Mouse (Mus musculus): ENCODE measurements around the gene Neurog3. TPM values are rescaled to one million over a fixed set of nuclear protein-coding genes. Genes with fewer than 3 reads are reported as not detected.

Gene Neurog3
- polyA plus RNA-seq, 1 experiment, result not detected

GRCm38 (mm10) chr10:62143820-62144219, 10.9 kb downstream of the Neurog3 start, which contains the start of gene Fam241b:
TSS of gene Fam241b (minus strand) at chr10:62143920.
- Histone ChIP-seq H3K4me3 (ENCODE audit: insufficient read depth, poor library complexity, severe bottlenecking) (no peak within 1 kb of the TSS), H3K27me3 (ENCODE audit: control insufficient read depth, insufficient read depth, insufficient read length) (peaks cover 36% of the 10 kb centered on the region), H3ac (ENCODE audit: control insufficient read depth, insufficient read length, low read depth) (no peak within 1 kb of the TSS), H3K79me2 (ENCODE audit: control insufficient read depth, insufficient read depth) (no peaks in the 10 kb centered on the region), H3K36me3 (ENCODE audit: control insufficient read depth, insufficient read depth) (no peaks in the 10 kb centered on the region), H3K79me3 (ENCODE audit: low read depth) (no peaks in the 10 kb centered on the region)
- TF ChIP-seq MYOG (IDR thresholded peaks at IDR 0.05; ENCODE audit: control insufficient read depth, extremely low read depth, insufficient read length) (no peak), USF1 (IDR thresholded peaks at IDR 0.05; ENCODE audit: low read depth) (no peak), CTCF (IDR thresholded peaks at IDR 0.05; ENCODE audit: control insufficient read depth, insufficient read depth, insufficient read length) (no peak), FOSL1 (IDR thresholded peaks at IDR 0.05; ENCODE audit: insufficient read depth, low read length, poor library complexity, severe bottlenecking) (no peak), CEBPB (IDR thresholded peaks at IDR 0.05; ENCODE audit: low read depth) (no peak), MAX (IDR thresholded peaks at IDR 0.05) (no peak), MYOD1 (IDR thresholded peaks at IDR 0.05; ENCODE audit: control insufficient read depth, insufficient read length, low read depth) (no peak)

- Histone ChIP-seq H3K27me3 (ENCODE audit: control insufficient read depth, insufficient read depth, insufficient read length) (peaks cover 43% of the 10 kb centered on the region), H3K79me3 (ENCODE audit: low read depth) (no peaks in the 10 kb centered on the region), H3K4me3 (ENCODE audit: insufficient read depth, poor library complexity, severe bottlenecking) (no peak overlapping the region), H3K79me2 (ENCODE audit: control insufficient read depth, insufficient read depth) (no peaks in the 10 kb centered on the region), H3K36me3 (ENCODE audit: control insufficient read depth, insufficient read depth) (no peaks in the 10 kb centered on the region), H3ac (ENCODE audit: control insufficient read depth, insufficient read length, low read depth) (no peak overlapping the region)
- TF ChIP-seq MYOG (IDR thresholded peaks at IDR 0.05; ENCODE audit: control insufficient read depth, extremely low read depth, insufficient read length), result no peak
- TF ChIP-seq CEBPB (IDR thresholded peaks at IDR 0.05; ENCODE audit: low read depth), result no peak
- no peak for TF ChIP-seq USF1 (IDR thresholded peaks at IDR 0.05; ENCODE audit: low read depth)
- no peak for TF ChIP-seq MYOD1 (IDR thresholded peaks at IDR 0.05; ENCODE audit: control insufficient read depth, insufficient read length, low read depth)
- TF ChIP-seq CTCF (IDR thresholded peaks at IDR 0.05; ENCODE audit: control insufficient read depth, insufficient read depth, insufficient read length), result no peak
- no peak for TF ChIP-seq MAX (IDR thresholded peaks at IDR 0.05)
- TF ChIP-seq FOSL1 (IDR thresholded peaks at IDR 0.05; ENCODE audit: insufficient read depth, low read length, poor library complexity, severe bottlenecking), result no peak
Observed at GRCm38 (mm10) chr10:62145957-62146356, 13.1 kb downstream of the Neurog3 start.

- H3K27me3 ChIP-seq (ENCODE audit: control insufficient read depth, insufficient read depth, insufficient read length), result peaks cover 43% of the 10 kb centered on the region
- no peaks in the 10 kb centered on the region for H3K79me2 ChIP-seq (ENCODE audit: control insufficient read depth, insufficient read depth)
- no peaks in the 10 kb centered on the region for H3K36me3 ChIP-seq (ENCODE audit: control insufficient read depth, insufficient read depth)
- H3ac ChIP-seq (ENCODE audit: control insufficient read depth, insufficient read length, low read depth), result no peak overlapping the region
- no peak for TF ChIP-seq FOSL1 (IDR thresholded peaks at IDR 0.05; ENCODE audit: insufficient read depth, low read length, poor library complexity, severe bottlenecking)
- TF ChIP-seq CEBPB (IDR thresholded peaks at IDR 0.05; ENCODE audit: low read depth), result no peak
- no peak for TF ChIP-seq CTCF (IDR thresholded peaks at IDR 0.05; ENCODE audit: control insufficient read depth, insufficient read depth, insufficient read length)
- TF ChIP-seq MYOD1 (IDR thresholded peaks at IDR 0.05; ENCODE audit: control insufficient read depth, insufficient read length, low read depth), result no peak
- TF ChIP-seq MYOG (IDR thresholded peaks at IDR 0.05; ENCODE audit: control insufficient read depth, extremely low read depth, insufficient read length), result no peak
- no peak for TF ChIP-seq USF1 (IDR thresholded peaks at IDR 0.05; ENCODE audit: low read depth)
- TF ChIP-seq MAX (IDR thresholded peaks at IDR 0.05), result no peak
- no peak overlapping the region for H3K4me3 ChIP-seq (ENCODE audit: insufficient read depth, poor library complexity, severe bottlenecking)
- no peaks in the 10 kb centered on the region for H3K79me3 ChIP-seq (ENCODE audit: low read depth)
Observed at GRCm38 (mm10) chr10:62147466-62148248, 14.8 kb downstream of the Neurog3 start.

- no peaks in the 10 kb centered on the region for H3K79me2 ChIP-seq (ENCODE audit: control insufficient read depth, insufficient read depth)
- H3K27me3 ChIP-seq (ENCODE audit: control insufficient read depth, insufficient read depth, insufficient read length), result peaks cover 35% of the 10 kb centered on the region
- no peak for TF ChIP-seq CTCF (IDR thresholded peaks at IDR 0.05; ENCODE audit: control insufficient read depth, insufficient read depth, insufficient read length)
- no peak for TF ChIP-seq MYOD1 (IDR thresholded peaks at IDR 0.05; ENCODE audit: control insufficient read depth, insufficient read length, low read depth)
- TF ChIP-seq USF1 (IDR thresholded peaks at IDR 0.05; ENCODE audit: low read depth), result no peak
- no peak for TF ChIP-seq MAX (IDR thresholded peaks at IDR 0.05)
- no peak for TF ChIP-seq CEBPB (IDR thresholded peaks at IDR 0.05; ENCODE audit: low read depth)
- no peak for TF ChIP-seq FOSL1 (IDR thresholded peaks at IDR 0.05; ENCODE audit: insufficient read depth, low read length, poor library complexity, severe bottlenecking)
- TF ChIP-seq MYOG (IDR thresholded peaks at IDR 0.05; ENCODE audit: control insufficient read depth, extremely low read depth, insufficient read length), result no peak
- no peaks in the 10 kb centered on the region for H3K79me3 ChIP-seq (ENCODE audit: low read depth)
- H3ac ChIP-seq (ENCODE audit: control insufficient read depth, insufficient read length, low read depth), result no peak overlapping the region
- no peaks in the 10 kb centered on the region for H3K36me3 ChIP-seq (ENCODE audit: control insufficient read depth, insufficient read depth)
- no peak overlapping the region for H3K4me3 ChIP-seq (ENCODE audit: insufficient read depth, poor library complexity, severe bottlenecking)
Observed at GRCm38 (mm10) chr10:62149929-62150328, 17.0 kb downstream of the Neurog3 start.

GRCm38 (mm10) chr10:62162410-62162809, 29.5 kb downstream of the Neurog3 start:
- Histone ChIP-seq H3K27me3 (ENCODE audit: control insufficient read depth, insufficient read depth, insufficient read length) (peaks cover 44% of the 10 kb centered on the region), H3K36me3 (ENCODE audit: control insufficient read depth, insufficient read depth) (no peaks in the 10 kb centered on the region), H3K4me3 (ENCODE audit: insufficient read depth, poor library complexity, severe bottlenecking) (no peak overlapping the region), H3K79me2 (ENCODE audit: control insufficient read depth, insufficient read depth) (no peaks in the 10 kb centered on the region), H3K79me3 (ENCODE audit: low read depth) (no peaks in the 10 kb centered on the region), H3ac (ENCODE audit: control insufficient read depth, insufficient read length, low read depth) (no peak overlapping the region)
- TF ChIP-seq MYOD1 (IDR thresholded peaks at IDR 0.05; ENCODE audit: control insufficient read depth, insufficient read length, low read depth) (no peak), CEBPB (IDR thresholded peaks at IDR 0.05; ENCODE audit: low read depth) (no peak), USF1 (IDR thresholded peaks at IDR 0.05; ENCODE audit: low read depth) (no peak), MAX (IDR thresholded peaks at IDR 0.05) (no peak), MYOG (IDR thresholded peaks at IDR 0.05; ENCODE audit: control insufficient read depth, extremely low read depth, insufficient read length) (no peak), CTCF (IDR thresholded peaks at IDR 0.05; ENCODE audit: control insufficient read depth, insufficient read depth, insufficient read length) (no peak), FOSL1 (IDR thresholded peaks at IDR 0.05; ENCODE audit: insufficient read depth, low read length, poor library complexity, severe bottlenecking) (no peak)
